Mouse (Mus musculus): ENCODE results near the gene Hist1h3f. TPM values are rescaled to one million over a fixed set of nuclear protein-coding genes. Genes with fewer than 3 reads are reported as not detected.
"Not testable (repeated sequence)": the region's sequence is repeated elsewhere in the genome, so short reads cannot be mapped to it uniquely, and the experiment has no call there.

Hist1h3f gene
- polyA plus RNA-seq, 1 experiment from 2014 or later: 0.71 TPM

DNA sequence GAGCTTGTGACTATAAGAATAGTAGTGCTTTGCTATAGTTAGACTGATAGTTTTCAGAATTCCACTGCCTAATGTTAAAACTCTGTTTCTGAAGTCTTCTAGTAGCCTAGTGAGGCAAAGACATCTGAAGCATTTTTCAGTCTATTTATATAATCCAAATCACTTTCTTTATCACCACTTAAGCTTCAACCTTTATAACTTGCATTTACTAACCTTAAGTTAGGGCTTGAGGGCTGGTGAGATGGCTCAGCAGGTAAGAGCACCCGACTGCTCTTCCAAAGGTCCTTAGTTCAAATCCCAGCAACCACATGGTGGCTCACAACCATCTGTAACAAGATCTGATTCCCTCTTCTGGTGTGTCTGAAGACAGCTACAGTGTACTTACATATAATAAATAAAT is 4.0 kb upstream of the Hist1h3f start:
- H3K4me2 ChIP-seq (ENCODE audit: low read depth, low read length): not testable (repeated sequence)

DNA sequence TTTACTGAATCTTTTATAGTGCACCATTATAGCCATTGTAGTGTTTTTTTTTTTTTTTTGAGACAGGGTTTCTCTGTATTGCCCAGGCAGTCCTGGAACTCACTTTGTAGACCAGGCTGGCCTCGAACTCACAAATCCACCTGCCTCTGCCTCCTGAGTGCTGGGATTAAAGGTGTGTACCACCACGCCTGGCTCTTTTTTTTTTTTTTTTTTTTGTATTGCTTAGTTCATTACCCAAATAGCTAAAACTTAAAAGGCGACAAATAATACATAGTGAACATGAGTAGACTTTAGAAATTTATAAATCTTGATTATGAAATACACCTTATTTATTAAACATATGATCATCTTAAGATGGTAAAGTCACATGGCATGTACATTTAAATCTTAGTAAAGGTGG is 2.4 kb upstream of the Hist1h3f start:
- DNase-seq (ENCODE audit: low spot score) (no peak), ATAC-seq (ENCODE audit: low read depth) (no peak)
- Histone ChIP-seq H3K9me3 (ENCODE audit: control insufficient read depth, low read length) (no peaks in the 10 kb centered on the region), H3K4me2 (ENCODE audit: low read depth, low read length) (peak overlapping the region; percentile 80), H3K36me3 (ENCODE audit: control insufficient read depth, insufficient read depth, low read length) (no peaks in the 10 kb centered on the region), H3K4me3 (ENCODE audit: low read depth, low read length) (peak overlapping the region; percentile 46; the same call in 1 of the 2 replicates), H3K27ac (replicated peaks; ENCODE audit: low read depth, low read length) (no peak overlapping the region), H3K27me3 (replicated peaks; ENCODE audit: control insufficient read depth, insufficient read depth, low read length) (no peaks in the 10 kb centered on the region), H3K4me1 (ENCODE audit: control insufficient read depth, insufficient read depth, low read length) (0 out of 2 replicates have a peak, but pooled peaks cover 14% of the 10 kb centered on the region), H3K9ac (ENCODE audit: low read depth, low read length) (no peak overlapping the region)
- WGBS: 79% methylated on average over 3 of the region's 3 CpGs

More for the DNA sequence above, 4.0 kb upstream of the Hist1h3f start:
- H3K4me3 ChIP-seq (ENCODE audit: low read depth, low read length); H3K27ac ChIP-seq (replicated peaks; ENCODE audit: low read depth, low read length); ATAC-seq (ENCODE audit: low read depth); H3K27me3 ChIP-seq (replicated peaks; ENCODE audit: control insufficient read depth, insufficient read depth, low read length); DNase-seq (ENCODE audit: low spot score); H3K9me3 ChIP-seq (ENCODE audit: control insufficient read depth, low read length); H3K9ac ChIP-seq (ENCODE audit: low read depth, low read length); H3K36me3 ChIP-seq (ENCODE audit: control insufficient read depth, insufficient read depth, low read length): not testable (repeated sequence)
- 81% methylated on average over 1 of the region's 1 CpGs for WGBS
- 0 out of 2 replicates have a peak, but pooled peaks cover 19% of the 10 kb centered on the region for H3K4me1 ChIP-seq (ENCODE audit: control insufficient read depth, insufficient read depth, low read length)

DNA sequence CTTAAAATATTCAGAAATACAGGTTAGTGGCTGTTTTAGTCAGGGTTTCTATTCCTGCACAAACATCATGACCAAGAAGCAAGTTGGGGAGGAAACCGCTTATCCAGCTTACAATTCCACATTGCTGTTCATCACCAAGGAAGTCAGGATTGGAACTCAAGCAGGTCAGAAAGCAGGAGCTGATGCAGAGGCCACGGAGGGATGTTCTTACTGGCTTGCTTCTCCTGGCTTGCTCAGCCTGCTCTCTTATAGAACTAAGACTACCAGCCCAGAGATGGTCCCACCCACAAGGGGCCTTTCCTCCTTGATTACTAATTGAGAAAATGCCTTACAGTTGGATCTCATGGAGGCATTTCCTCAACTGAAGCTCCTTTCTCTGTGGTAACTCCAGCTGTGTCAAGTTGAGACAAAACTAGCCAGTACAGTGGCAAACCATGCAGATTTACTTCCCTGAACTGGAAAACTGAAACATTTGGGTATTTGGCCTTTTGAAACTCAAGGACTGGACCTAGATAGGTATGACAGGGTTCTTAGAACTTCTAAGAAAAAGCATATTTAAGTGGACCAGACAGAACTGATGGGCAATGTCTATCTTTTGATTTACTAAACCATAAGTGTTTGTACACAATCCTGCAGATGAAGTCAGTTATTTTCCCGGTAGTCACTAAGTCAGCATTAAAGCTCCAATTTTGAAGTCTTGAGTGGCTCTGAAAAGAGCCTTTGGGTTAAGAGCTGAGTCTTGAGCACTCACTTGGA is 1.4 kb upstream of the Hist1h3f start:
- not testable (repeated sequence) for H3K27me3 ChIP-seq (replicated peaks; ENCODE audit: control insufficient read depth, insufficient read depth, low read length); H3K4me1 ChIP-seq (ENCODE audit: control insufficient read depth, insufficient read depth, low read length); DNase-seq (ENCODE audit: low spot score); H3K36me3 ChIP-seq (ENCODE audit: control insufficient read depth, insufficient read depth, low read length); H3K9me3 ChIP-seq (ENCODE audit: control insufficient read depth, low read length); ATAC-seq (ENCODE audit: low read depth)
- H3K9ac ChIP-seq (ENCODE audit: low read depth, low read length): peak overlapping the region; percentile 67
- WGBS: 12% methylated on average over 3 of the region's 3 CpGs
- H3K4me2 ChIP-seq (ENCODE audit: low read depth, low read length): peak overlapping the region; percentile 80
- peak overlapping the region; percentile 86 for H3K27ac ChIP-seq (replicated peaks; ENCODE audit: low read depth, low read length)
- peak overlapping the region; percentile 46 for H3K4me3 ChIP-seq (ENCODE audit: low read depth, low read length)

DNA sequence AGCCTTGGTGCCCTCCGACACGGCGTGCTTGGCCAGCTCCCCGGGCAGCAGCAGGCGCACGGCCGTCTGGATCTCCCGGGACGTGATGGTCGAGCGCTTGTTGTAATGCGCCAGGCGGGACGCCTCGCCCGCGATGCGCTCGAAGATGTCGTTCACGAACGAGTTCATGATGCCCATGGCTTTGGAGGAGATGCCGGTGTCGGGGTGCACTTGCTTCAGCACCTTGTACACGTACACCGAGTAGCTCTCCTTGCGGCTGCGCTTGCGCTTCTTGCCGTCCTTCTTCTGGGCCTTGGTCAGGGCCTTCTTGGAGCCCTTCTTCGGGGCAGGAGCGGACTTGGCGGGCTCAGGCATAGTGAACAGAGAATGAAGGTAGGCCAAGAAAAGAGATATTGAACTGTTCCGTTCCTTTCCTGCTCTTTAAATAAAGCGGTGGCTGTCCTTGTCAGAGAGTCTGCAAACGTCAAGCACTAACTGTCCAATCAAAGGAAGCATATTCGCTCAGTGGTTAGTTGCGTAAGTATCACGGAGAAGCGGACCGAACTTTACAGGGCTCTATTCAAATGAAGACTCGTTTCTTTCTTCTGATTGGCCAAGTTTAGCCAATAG is 749 bp upstream of the Hist1h3f start, which contains the start of gene Hist1h2bh:
TSS of gene Hist1h2bh (minus strand) at position 394 of the 609 bp plus-strand sequence.
- DNase-seq (ENCODE audit: low spot score): peak; percentile 99
- Histone ChIP-seq H3K27ac (replicated peaks; ENCODE audit: low read depth, low read length) (peak within 1 kb of the TSS; percentile 98), H3K9ac (ENCODE audit: low read depth, low read length) (peak within 1 kb of the TSS; percentile 73), H3K4me3 (ENCODE audit: low read depth, low read length) (peak within 1 kb of the TSS; percentile 46), H3K4me2 (ENCODE audit: low read depth, low read length) (peak within 1 kb of the TSS; percentile 80)
- peak; percentile 95 for ATAC-seq (ENCODE audit: low read depth)
- H3K36me3 ChIP-seq (ENCODE audit: control insufficient read depth, insufficient read depth, low read length); H3K4me1 ChIP-seq (ENCODE audit: control insufficient read depth, insufficient read depth, low read length); H3K9me3 ChIP-seq (ENCODE audit: control insufficient read depth, low read length); H3K27me3 ChIP-seq (replicated peaks; ENCODE audit: control insufficient read depth, insufficient read depth, low read length): not testable (repeated sequence)
- WGBS: under 1% methylated on average over 22 of the region's 42 CpGs

DNA sequence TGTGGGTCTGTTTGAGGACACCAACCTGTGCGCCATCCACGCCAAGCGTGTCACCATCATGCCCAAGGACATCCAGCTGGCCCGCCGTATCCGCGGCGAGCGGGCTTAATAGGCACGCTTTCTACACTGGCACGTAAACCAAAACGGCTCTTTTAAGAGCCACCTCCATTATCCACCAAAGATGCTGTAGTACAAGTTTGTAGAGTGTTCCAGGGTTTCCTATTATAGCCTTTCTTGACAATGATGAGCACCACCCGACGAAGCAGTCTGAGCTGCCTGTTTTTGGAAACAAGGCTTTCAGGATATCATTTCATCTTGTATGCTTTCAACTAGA is 902 bp downstream of the Hist1h3f start:
- H3K4me1 ChIP-seq (ENCODE audit: control insufficient read depth, insufficient read depth, low read length); ATAC-seq (ENCODE audit: low read depth); H3K36me3 ChIP-seq (ENCODE audit: control insufficient read depth, insufficient read depth, low read length); DNase-seq (ENCODE audit: low spot score); H3K27me3 ChIP-seq (replicated peaks; ENCODE audit: control insufficient read depth, insufficient read depth, low read length); H3K9me3 ChIP-seq (ENCODE audit: control insufficient read depth, low read length): not testable (repeated sequence)
- 0% methylated on average over 3 of the region's 14 CpGs for WGBS
- H3K9ac ChIP-seq (ENCODE audit: low read depth, low read length): peak overlapping the region; percentile 73
- peak overlapping the region; percentile 80 for H3K4me2 ChIP-seq (ENCODE audit: low read depth, low read length)
- peak overlapping the region; percentile 98 for H3K27ac ChIP-seq (replicated peaks; ENCODE audit: low read depth, low read length)
- H3K4me3 ChIP-seq (ENCODE audit: low read depth, low read length): peak overlapping the region; percentile 46

DNA sequence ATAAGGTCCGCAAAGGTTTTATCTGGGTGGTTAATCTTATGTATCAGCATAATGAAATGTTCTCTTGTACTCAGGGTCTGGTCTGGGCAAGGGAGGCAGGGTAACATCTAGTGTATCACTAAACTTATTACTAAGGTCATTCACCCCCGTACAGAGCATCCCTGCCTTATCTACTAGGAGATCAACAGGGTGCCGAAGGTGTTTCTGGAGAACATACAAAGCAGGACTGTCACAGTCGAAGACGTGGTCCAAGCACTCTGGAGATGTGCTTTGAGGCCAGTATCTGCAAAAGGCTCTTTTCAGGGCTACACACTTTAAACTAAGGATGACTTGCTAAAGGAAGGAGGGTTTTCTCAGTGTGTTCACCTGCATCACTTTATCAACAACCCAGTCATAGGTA is 2.8 kb downstream of the Hist1h3f start:
- 74% methylated on average over 5 of the region's 5 CpGs for WGBS
- no peak overlapping the region for H3K27ac ChIP-seq (replicated peaks; ENCODE audit: low read depth, low read length)
- no peaks in the 10 kb centered on the region for H3K36me3 ChIP-seq (ENCODE audit: control insufficient read depth, insufficient read depth, low read length)
- ATAC-seq (ENCODE audit: low read depth) (no peak), DNase-seq (ENCODE audit: low spot score) (no peak)
- peaks cover 7% of the 10 kb centered on the region; the same call in 1 of the 2 replicates for H3K4me1 ChIP-seq (ENCODE audit: control insufficient read depth, insufficient read depth, low read length)
- H3K27me3 ChIP-seq (replicated peaks; ENCODE audit: control insufficient read depth, insufficient read depth, low read length): no peaks in the 10 kb centered on the region
- H3K9ac ChIP-seq (ENCODE audit: low read depth, low read length): no peak overlapping the region
- no peaks in the 10 kb centered on the region for H3K9me3 ChIP-seq (ENCODE audit: control insufficient read depth, low read length)
- no peak overlapping the region for H3K4me3 ChIP-seq (ENCODE audit: low read depth, low read length)
- H3K4me2 ChIP-seq (ENCODE audit: low read depth, low read length): no peak overlapping the region

DNA sequence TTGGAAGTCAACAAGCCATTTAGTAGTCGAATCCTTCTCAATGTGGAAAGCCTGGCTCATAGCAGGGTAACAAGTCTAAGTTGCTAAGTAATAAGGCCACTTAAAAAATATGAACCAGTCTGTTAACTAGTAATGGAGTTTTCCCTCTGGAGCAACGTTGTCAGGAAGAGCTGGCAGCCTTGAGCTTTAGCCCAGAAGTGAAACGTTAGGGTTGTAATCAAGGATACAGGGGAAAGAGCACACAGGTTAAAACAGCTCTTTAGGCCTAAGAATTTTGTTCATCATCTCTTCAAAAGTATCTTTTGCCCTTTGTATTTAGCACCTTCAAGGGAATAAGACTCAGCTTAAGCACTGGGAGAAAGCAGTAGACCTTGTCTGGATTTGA is 6.9 kb downstream of the Hist1h3f start:
- no peaks in the 10 kb centered on the region for H3K36me3 ChIP-seq (ENCODE audit: control insufficient read depth, insufficient read depth, low read length)
- H3K4me2 ChIP-seq (ENCODE audit: low read depth, low read length): peak overlapping the region; percentile 64
- H3K4me1 ChIP-seq (ENCODE audit: control insufficient read depth, insufficient read depth, low read length): peaks cover 12% of the 10 kb centered on the region; the same call in 1 of the 2 replicates
- no peaks in the 10 kb centered on the region for H3K27me3 ChIP-seq (replicated peaks; ENCODE audit: control insufficient read depth, insufficient read depth, low read length)
- ATAC-seq (ENCODE audit: low read depth): no peak
- peak overlapping the region; percentile 93 for H3K27ac ChIP-seq (replicated peaks; ENCODE audit: low read depth, low read length)
- 8% methylated on average over 3 of the region's 3 CpGs for WGBS
- no peaks in the 10 kb centered on the region for H3K9me3 ChIP-seq (ENCODE audit: control insufficient read depth, low read length)
- H3K9ac ChIP-seq (ENCODE audit: low read depth, low read length): peak overlapping the region; percentile 70
- DNase-seq (ENCODE audit: low spot score): no peak
- peak overlapping the region; percentile 47 for H3K4me3 ChIP-seq (ENCODE audit: low read depth, low read length)

DNA sequence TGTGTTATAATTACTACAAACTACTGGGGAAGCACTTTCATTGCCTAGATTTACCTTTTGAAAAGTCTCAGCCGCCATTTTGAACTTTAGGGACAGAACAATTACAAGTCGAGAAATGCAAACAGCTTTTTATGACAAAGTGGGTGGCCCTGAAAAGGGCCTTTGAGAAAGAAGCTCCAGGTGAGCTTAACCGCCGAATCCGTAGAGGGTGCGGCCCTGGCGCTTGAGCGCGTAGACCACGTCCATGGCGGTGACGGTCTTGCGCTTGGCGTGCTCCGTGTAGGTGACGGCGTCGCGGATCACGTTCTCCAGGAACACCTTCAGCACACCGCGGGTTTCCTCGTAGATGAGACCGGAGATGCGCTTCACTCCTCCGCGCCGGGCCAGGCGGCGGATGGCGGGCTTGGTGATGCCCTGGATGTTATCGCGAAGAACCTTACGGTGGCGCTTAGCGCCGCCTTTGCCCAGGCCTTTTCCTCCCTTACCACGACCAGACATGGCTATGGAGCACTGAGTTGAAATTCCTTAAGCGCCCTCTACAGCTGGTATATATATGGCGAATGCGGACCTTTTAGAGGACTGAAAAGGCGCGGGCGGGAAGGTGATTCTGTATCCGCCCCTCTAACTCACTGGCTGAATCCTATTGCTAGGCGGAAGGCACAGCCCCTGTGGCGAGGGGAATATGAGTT is 7.4 kb downstream of the Hist1h3f start, which contains the start of gene Hist1h4f:
TSS of gene Hist1h4f (minus strand) at position 503 of the 689 bp plus-strand sequence.
- ATAC-seq (ENCODE audit: low read depth): peak; percentile 84

More for the DNA sequence above, 7.4 kb downstream of the Hist1h3f start, which contains the start of gene Hist1h4f:
- H3K36me3 ChIP-seq (ENCODE audit: control insufficient read depth, insufficient read depth, low read length); H3K9me3 ChIP-seq (ENCODE audit: control insufficient read depth, low read length); H3K27me3 ChIP-seq (replicated peaks; ENCODE audit: control insufficient read depth, insufficient read depth, low read length): not testable (repeated sequence)
- Histone ChIP-seq H3K9ac (ENCODE audit: low read depth, low read length) (peak within 1 kb of the TSS; percentile 70), H3K4me2 (ENCODE audit: low read depth, low read length) (peak within 1 kb of the TSS; percentile 64), H3K4me3 (ENCODE audit: low read depth, low read length) (peak within 1 kb of the TSS; percentile 47), H3K4me1 (ENCODE audit: control insufficient read depth, insufficient read depth, low read length) (peaks cover 12% of the 10 kb centered on the region; the same call in 1 of the 2 replicates), H3K27ac (replicated peaks; ENCODE audit: low read depth, low read length) (peak within 1 kb of the TSS; percentile 93)
- peak; percentile 98 for DNase-seq (ENCODE audit: low spot score)
- WGBS: under 1% methylated on average over 34 of the region's 47 CpGs

All from embryonic facial prominence, embryonic 14.5 days (tissue).